ENCODE assay signal across 8 mouse cellular contexts in genomic region chr7:16047338-16048146, GRCm38 (mm10). TPM values are rescaled to one million over a fixed set of nuclear protein-coding genes. Genes with fewer than 3 reads are reported as not detected.
DNase-seq lines count a peak whose midpoint lies in the region; ATAC-seq and TF ChIP-seq lines count a peak whose summit lies in the region.

TSS of gene Bicra (minus strand) at chr7:16047921.

- H3K4me1 ChIP-seq in bone marrow, adult 2 months (ENCODE audit: control insufficient read depth, insufficient read depth, low read length): peaks cover 4% of the 10 kb centered on the region; the same call in 1 of the 2 replicates
- peaks cover 64% of the 10 kb centered on the region for H3K4me1 ChIP-seq in embryonic facial prominence, embryonic 15.5 days
- peaks cover 66% of the 10 kb centered on the region for H3K4me1 ChIP-seq in heart, embryonic 13.5 days
- H3K4me1 ChIP-seq in liver, embryonic 14.5 days (replicated peaks; ENCODE audit: control insufficient read depth in 2 of 2, insufficient read depth in 2 of 2, low read length in 1 of 2): peaks cover 22 to 39% of the 10 kb centered on the region in 2 experiments
- H3K4me1 ChIP-seq in neural tube, embryonic 13.5 days (replicated peaks): peaks cover 67% of the 10 kb centered on the region

- peak; percentile 89 for DNase-seq in A20 (ENCODE audit: low read depth, low spot score)
- peak; percentile 93 for DNase-seq in kidney, postnatal 14 days
- DNase-seq in liver, embryonic 14.5 days (ENCODE audit: low read depth in 3 of 3, low spot score in 3 of 3): peak; percentile 57 to 74 (median 70)
- DNase-seq in telencephalon, adult 2 months (ENCODE audit: low read depth, low spot score): peak; percentile 64

- H3K27ac ChIP-seq in bone marrow, adult 2 months (ENCODE audit: control insufficient read depth, insufficient read depth, low read depth, low read length, poor library complexity): peak within 1 kb of the TSS; percentile 98
- peak within 1 kb of the TSS; percentile 97 for H3K27ac ChIP-seq in embryonic facial prominence, embryonic 15.5 days (replicated peaks)
- peak within 1 kb of the TSS; percentile 93 for H3K27ac ChIP-seq in heart, embryonic 13.5 days (replicated peaks)
- H3K27ac ChIP-seq in liver, embryonic 14.5 days: peak within 1 kb of the TSS; percentile 86
- peak within 1 kb of the TSS; percentile 98 for H3K27ac ChIP-seq in neural tube, embryonic 13.5 days (replicated peaks)

- peak within 1 kb of the TSS; percentile 98 for H3K9ac ChIP-seq in embryonic facial prominence, embryonic 15.5 days
- H3K9ac ChIP-seq in heart, embryonic 13.5 days: peak within 1 kb of the TSS; percentile 93
- H3K9ac ChIP-seq in liver, embryonic 14.5 days (replicated peaks): peak within 1 kb of the TSS; percentile 96
- peak within 1 kb of the TSS; percentile 96 for H3K9ac ChIP-seq in neural tube, embryonic 13.5 days

- no peaks in the 10 kb centered on the region for H3K9me3 ChIP-seq in embryonic facial prominence, embryonic 15.5 days (replicated peaks)
- no peaks in the 10 kb centered on the region for H3K9me3 ChIP-seq in heart, embryonic 13.5 days
- no peaks in the 10 kb centered on the region for H3K9me3 ChIP-seq in liver, embryonic 14.5 days (ENCODE audit: control insufficient read depth, low read length)
- H3K9me3 ChIP-seq in neural tube, embryonic 13.5 days: no peaks in the 10 kb centered on the region

- peak within 1 kb of the TSS; percentile 79 for H3K4me3 ChIP-seq in bone marrow, adult 2 months (replicated peaks; ENCODE audit: control insufficient read depth, low read depth, low read length)
- peak within 1 kb of the TSS; percentile 86 for H3K4me3 ChIP-seq in embryonic facial prominence, embryonic 15.5 days (replicated peaks)
- H3K4me3 ChIP-seq in heart, embryonic 13.5 days: peak within 1 kb of the TSS; percentile 86
- H3K4me3 ChIP-seq in liver, embryonic 14.5 days (ENCODE audit: insufficient read depth in 1 of 2, low read depth in 2 of 2, low read length in 2 of 2): peak within 1 kb of the TSS; percentile 74 to 91
- H3K4me3 ChIP-seq in neural tube, embryonic 13.5 days: peak within 1 kb of the TSS; percentile 80

- no peak for TF ChIP-seq EP300 in liver, embryonic 14.5 days (IDR thresholded peaks at IDR 0.05; ENCODE audit: low read depth)

- H3K27me3 ChIP-seq in embryonic facial prominence, embryonic 15.5 days: no peaks in the 10 kb centered on the region
- H3K27me3 ChIP-seq in heart, embryonic 13.5 days (replicated peaks): no peaks in the 10 kb centered on the region
- no peaks in the 10 kb centered on the region for H3K27me3 ChIP-seq in liver, embryonic 14.5 days (ENCODE audit: control insufficient read depth, insufficient read depth, low read length)
- H3K27me3 ChIP-seq in neural tube, embryonic 13.5 days: no peaks in the 10 kb centered on the region

- no peaks in the 10 kb centered on the region for H3K36me3 ChIP-seq in embryonic facial prominence, embryonic 15.5 days
- H3K36me3 ChIP-seq in heart, embryonic 13.5 days: no peaks in the 10 kb centered on the region
- no peaks in the 10 kb centered on the region for H3K36me3 ChIP-seq in liver, embryonic 14.5 days (replicated peaks; ENCODE audit: control insufficient read depth, insufficient read depth, low read depth)
- H3K36me3 ChIP-seq in neural tube, embryonic 13.5 days: no peaks in the 10 kb centered on the region

- WGBS in bone marrow, adult 2 months: under 1% methylated on average over 68 of the region's 69 CpGs
- under 1% methylated on average over 63 of the region's 69 CpGs for WGBS in embryonic facial prominence, embryonic 15.5 days
- under 1% methylated on average over 58 of the region's 69 CpGs for WGBS in heart, embryonic 13.5 days
- under 1% methylated on average over 61 of the region's 69 CpGs for WGBS in liver, embryonic 14.5 days (ENCODE audit: insufficient replicate concordance)
- under 1% methylated on average over 66 of the region's 69 CpGs for WGBS in neural tube, embryonic 13.5 days

- ATAC-seq in embryonic facial prominence, embryonic 15.5 days (ENCODE audit: insufficient number of reproducible peaks, low FRiP score, low TSS enrichment, low read depth): peak; percentile 68
- peak; percentile 42; the same call in 1 of the 2 replicates for ATAC-seq in heart, embryonic 13.5 days (ENCODE audit: extremely low read depth, insufficient number of reproducible peaks, low FRiP score, low TSS enrichment)
- peak; percentile 66 for ATAC-seq in liver, embryonic 14.5 days (ENCODE audit: insufficient read depth)
- peak; percentile 71 for ATAC-seq in neural tube, embryonic 13.5 days (ENCODE audit: low read depth)

- no peak for TF ChIP-seq CTCF in bone marrow, adult 2 months (IDR thresholded peaks at IDR 0.05; ENCODE audit: control insufficient read depth, insufficient read depth, low read length)
- no peak for TF ChIP-seq CTCF in liver, embryonic 14.5 days (IDR thresholded peaks at IDR 0.05; ENCODE audit: low read depth)

- peak; percentile 71 for TF ChIP-seq POLR2A in bone marrow, adult 2 months (IDR thresholded peaks at IDR 0.05; ENCODE audit: borderline replicate concordance, control insufficient read depth, low read depth, low read length)

- H3K4me2 ChIP-seq in embryonic facial prominence, embryonic 15.5 days (replicated peaks): peak within 1 kb of the TSS; percentile 76
- peak within 1 kb of the TSS; percentile 87 for H3K4me2 ChIP-seq in heart, embryonic 13.5 days
- H3K4me2 ChIP-seq in liver, embryonic 14.5 days (ENCODE audit: low read depth): peak within 1 kb of the TSS; percentile 99
- peak within 1 kb of the TSS; percentile 88 for H3K4me2 ChIP-seq in neural tube, embryonic 13.5 days

RNA-seq across cellular contexts. Expression of gene Bicra, which starts in this region (rescaled TPM):
- polyA plus RNA-seq in bone marrow, adult 2 months (2011; ENCODE audit: insufficient read depth, insufficient read length, low replicate concordance, missing spikeins): 16.7 and 27.9 TPM in 2 replicates
- polyA plus RNA-seq in embryonic facial prominence, embryonic 15.5 days (2015; fragmentation: Nextera tagmentation; extraction: Ambion mirVana): 9.4 and 10.3 TPM in 2 replicates
- polyA plus RNA-seq in heart, embryonic 13.5 days (2015; fragmentation: Nextera tagmentation; extraction: Ambion mirVana): 4.6 and 5.0 TPM in 2 replicates
- polyA plus RNA-seq in liver, embryonic 14.5 days (2012; rRNA removed): 1.8 and 2.2 TPM in 2 replicates
- polyA plus RNA-seq in liver, embryonic 14.5 days (2014; fragmentation: Nextera tagmentation; extraction: Ambion mirVana): 0.83 and 1.5 TPM in 2 replicates
- 8.4 and 9.2 TPM in 2 replicates for polyA plus RNA-seq in neural tube, embryonic 13.5 days (2015; fragmentation: Nextera tagmentation; extraction: Ambion mirVana)

Comparison
In these comparisons a context has a peak if more than half of its experiments do, and no peak if none do; other contexts are left out.
1. Peak in every context shown above with its lines: DNase-seq, ATAC-seq, H3K4me3 ChIP-seq and H3K27ac ChIP-seq.